Mouse (Mus musculus): ENCODE results near the gene Rhox1. TPM values are rescaled to one million over a fixed set of nuclear protein-coding genes. Genes with fewer than 3 reads are reported as not detected.

Rhox1 gene
- polyA plus RNA-seq (2012; rRNA removed): not detected in 2 replicates

GRCm38 (mm10) chrX:37222158-37222557, at the start of gene Rhox1:
TSS of gene Rhox1 (minus strand) at chrX:37222258.

GRCm38 (mm10) chrX:37265038-37265437, 43.0 kb upstream of the Rhox1 start, which contains the start of gene Rhox4a:
TSS of gene Rhox4a (plus strand) at chrX:37265338.

DNA sequence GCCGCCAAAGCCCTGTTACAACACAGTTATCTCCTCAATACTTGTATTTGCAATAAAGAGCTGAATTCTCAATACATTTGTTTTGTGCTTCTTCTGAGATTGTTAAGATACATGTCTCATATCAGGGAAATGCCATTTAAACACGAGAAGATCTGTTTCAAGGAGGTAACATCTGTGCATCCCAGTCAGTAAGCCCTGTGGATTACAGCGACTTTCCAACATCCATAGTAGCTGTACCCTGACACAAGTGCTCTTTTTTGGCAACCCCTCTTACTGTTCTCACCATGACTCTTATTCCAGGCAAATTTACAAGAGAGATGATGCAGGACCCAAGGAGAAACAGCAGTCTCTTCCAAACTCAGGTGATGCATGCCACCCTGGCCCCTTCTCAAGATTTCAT, 27.6 kb upstream of the Rhox1 start, which contains the start of gene Rhox3a:
Gene Rhox3a (plus strand): TSS at position 301 of the 400 bp plus-strand sequence.

DNA sequence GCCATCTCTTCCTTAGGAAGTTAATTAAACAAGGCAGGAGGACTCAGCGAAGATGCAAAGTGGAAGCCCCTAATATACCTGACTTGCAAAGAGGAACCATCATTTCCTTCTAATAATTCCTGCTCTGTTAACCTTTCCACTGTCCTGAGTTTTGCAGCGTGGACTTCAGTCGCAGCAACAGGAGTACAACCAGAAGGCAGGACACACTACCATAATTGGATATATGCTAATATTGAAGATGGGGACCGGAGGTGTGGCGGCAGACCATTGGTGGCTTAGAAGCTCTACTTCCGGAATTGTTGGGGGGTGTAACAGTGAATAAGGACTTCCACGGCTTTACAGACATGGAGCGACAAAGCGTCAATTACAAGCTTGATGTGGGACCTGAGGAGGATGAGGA, 22.6 kb upstream of the Rhox1 start, which contains the start of gene Rhox2a:
Gene Rhox2a (plus strand): TSS at position 301 of the 400 bp plus-strand sequence.

DNA sequence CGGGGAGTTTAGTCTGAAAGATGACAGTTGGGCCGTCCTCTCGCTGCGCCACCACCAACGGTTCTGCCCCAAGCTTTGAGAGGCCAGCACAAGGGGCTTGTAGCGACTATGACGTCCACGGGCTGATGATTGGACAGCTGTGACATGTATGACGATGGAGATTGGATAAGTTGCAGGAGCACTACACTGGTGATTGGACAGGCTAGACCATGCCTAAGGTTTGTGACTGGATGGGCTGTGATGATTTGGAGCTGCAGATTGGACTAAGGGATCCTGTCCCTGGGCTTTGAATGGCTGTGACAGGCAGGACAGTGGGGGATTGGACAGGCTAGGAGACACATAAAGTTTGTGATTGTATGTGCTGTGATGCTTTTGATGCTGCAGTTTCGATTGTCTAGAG, 11.1 kb downstream of the Rhox1 start, which contains the start of gene Gm9:
Gene Gm9 (minus strand): TSS at position 101 of the 400 bp plus-strand sequence.

DNA sequence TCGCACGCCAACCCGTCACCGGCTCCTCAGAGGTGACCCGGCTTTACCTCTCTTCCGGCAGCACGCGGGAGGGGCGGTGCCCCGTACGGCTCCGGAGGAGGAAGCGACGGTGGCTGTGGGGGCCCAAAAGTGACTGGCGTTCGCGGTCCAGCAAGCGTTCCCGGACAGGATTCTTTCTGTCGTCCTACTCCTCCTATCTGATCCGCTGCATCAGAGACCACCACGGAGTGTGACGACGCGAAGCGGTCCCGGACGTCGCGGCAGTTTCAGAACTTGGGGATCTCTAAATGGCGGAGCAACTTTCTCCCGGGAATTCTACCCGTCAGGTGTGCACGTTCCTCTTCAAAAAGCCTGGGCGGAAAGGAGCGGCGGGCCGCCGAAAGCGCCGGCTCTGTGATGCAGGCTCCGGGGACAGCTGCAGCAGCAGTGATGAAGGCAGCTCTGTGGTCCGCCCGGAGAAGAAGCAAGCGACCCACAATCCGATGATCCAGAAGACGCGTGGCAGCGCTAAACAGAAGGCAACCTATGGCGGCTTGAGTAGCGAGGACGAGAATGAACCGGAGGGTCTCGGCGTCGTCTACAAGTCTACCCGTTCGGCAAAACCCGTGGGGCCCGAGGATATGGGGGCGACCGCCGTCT, 30.8 kb downstream of the Rhox1 start, which contains the start of the genes Ndufa1 and Rnf113a1:
Gene Ndufa1 (minus strand): TSS at position 59 of the 639 bp plus-strand sequence.
Gene Rnf113a1 (plus strand): TSS at position 141 of the 639 bp plus-strand sequence.

DNA sequence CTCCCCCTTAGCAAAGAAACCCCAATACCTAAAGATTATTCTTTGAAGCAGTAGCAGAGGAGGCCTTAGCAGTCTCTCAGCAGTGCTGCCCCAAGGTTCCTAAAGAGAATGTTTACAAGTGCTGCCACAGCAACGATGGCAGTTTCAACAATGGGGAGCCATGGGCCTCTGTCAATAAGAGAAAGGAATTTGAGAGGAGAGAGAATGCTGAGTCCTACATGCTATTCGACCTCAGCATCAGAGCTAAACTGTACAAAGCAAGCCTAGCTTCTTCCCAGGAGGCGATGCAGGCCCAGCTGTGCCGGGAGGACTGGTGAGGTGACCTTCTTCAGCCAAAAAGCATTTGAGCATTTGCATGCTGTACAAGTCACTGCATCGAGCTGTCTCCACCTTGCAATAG, 53.3 kb downstream of the Rhox1 start, which contains the start of gene Akap14:
Gene Akap14 (minus strand): TSS at position 101 of the 400 bp plus-strand sequence.

Other genes starting within 250 kb of the Rhox1 start
- 3.3 and 3.5 TPM in 2 replicates for gene Sept6, start 230.5 kb downstream of the Rhox1 start, polyA plus RNA-seq (2012; rRNA removed)
- 0.02 and 0.06 TPM in 2 replicates for gene Sowahd, start 173.4 kb downstream of the Rhox1 start, polyA plus RNA-seq (2012; rRNA removed)
- gene Rpl39, start 136.9 kb downstream of the Rhox1 start, polyA plus RNA-seq (2012; rRNA removed): 605 and 630 TPM in 2 replicates
- 16.0 and 16.5 TPM in 2 replicates for gene Upf3b, start 111.9 kb downstream of the Rhox1 start, polyA plus RNA-seq (2012; rRNA removed)
- gene Nkap, start 95.5 kb downstream of the Rhox1 start, polyA plus RNA-seq (2012; rRNA removed): 2.4 and 2.7 TPM in 2 replicates
- gene Akap14, start 53.4 kb downstream of the Rhox1 start, polyA plus RNA-seq (2012; rRNA removed): not detected in 2 replicates
- gene Ndufa1, start 31.1 kb downstream of the Rhox1 start, polyA plus RNA-seq (2012; rRNA removed): 175 and 177 TPM in 2 replicates
- 1.7 and 2.0 TPM in 2 replicates for gene Rnf113a1, start 31.0 kb downstream of the Rhox1 start, polyA plus RNA-seq (2012; rRNA removed)
- 0.03 TPM in 1 of 2 replicates, not detected in the other for gene Gm9, start 11.2 kb downstream of the Rhox1 start, polyA plus RNA-seq (2012; rRNA removed)
- gene Rhox2a, start 22.7 kb upstream of the Rhox1 start, polyA plus RNA-seq (2012; rRNA removed): not detected in 2 replicates
- not detected in 2 replicates for gene Rhox3a, start 27.7 kb upstream of the Rhox1 start, polyA plus RNA-seq (2012; rRNA removed)
- not detected in 2 replicates for gene Rhox4a, start 43.1 kb upstream of the Rhox1 start, polyA plus RNA-seq (2012; rRNA removed)
- not detected in 2 replicates for gene Rhox3a2, start 157.8 kb upstream of the Rhox1 start, polyA plus RNA-seq (2012; rRNA removed)
- not detected in 2 replicates for gene Rhox4a2, start 168.6 kb upstream of the Rhox1 start, polyA plus RNA-seq (2012; rRNA removed)
- gene Rhox2b, start 189.8 kb upstream of the Rhox1 start, polyA plus RNA-seq (2012; rRNA removed): not detected in 2 replicates
- gene Rhox4b, start 210.2 kb upstream of the Rhox1 start, polyA plus RNA-seq (2012; rRNA removed): 0.02 TPM in 1 of 2 replicates, not detected in the other
- gene Rhox2c, start 231.4 kb upstream of the Rhox1 start, polyA plus RNA-seq (2012; rRNA removed): not detected in 2 replicates
- not detected in 2 replicates for gene Rhox3c, start 236.3 kb upstream of the Rhox1 start, polyA plus RNA-seq (2012; rRNA removed)